Mouse (Mus musculus) stomach, embryonic 15.5 days (tissue): ENCODE measurements around the gene Adgra1. TPM values are rescaled to one million over a fixed set of nuclear protein-coding genes. Genes with fewer than 3 reads are reported as not detected.
A peak's percentile ranks its signal among the peaks of the same experiment; 100 is the strongest.

Source experiments
- ATAC-seq: fragments of 200-750 bp; cut with Nextera tagmentation; 2 replicates; pipeline ENCODE4 v1.8.0; 2017; ENCODE audit warnings: low read depth, moderate number of reproducible peaks, moderate TSS enrichment; ENCODE audit not compliant: insufficient read depth, low FRiP score
- H3K27ac ChIP-seq: fragments of 300-500 bp; sonication (generic); 2 replicates; pipeline ENCODE4 v1.5.1; 2015; ENCODE audit warnings: mild to moderate bottlenecking, inconsistent platforms
- H3K27me3 ChIP-seq: fragments of 300-500 bp; sonication (generic); replicated peaks from 2 replicates; pipeline ENCODE4 v1.6.1; 2015; ENCODE audit warnings: inconsistent platforms
- H3K36me3 ChIP-seq: fragments of 300-500 bp; sonication (generic); 2 replicates; pipeline ENCODE4 v1.6.1; 2015; ENCODE audit warnings: inconsistent platforms
- H3K4me1 ChIP-seq: fragments of 300-500 bp; sonication (generic); 2 replicates; pipeline ENCODE4 v1.6.1; 2015; ENCODE audit warnings: inconsistent platforms
- H3K4me2 ChIP-seq: fragments of 300-500 bp; sonication (generic); 2 replicates; pipeline ENCODE4 v1.6.1; 2015; ENCODE audit warnings: mild to moderate bottlenecking, inconsistent platforms
- H3K4me3 ChIP-seq: fragments of 300-500 bp; sonication (generic); replicated peaks from 2 replicates; pipeline ENCODE4 v1.5.1; 2015; ENCODE audit warnings: inconsistent platforms
- H3K9ac ChIP-seq: fragments of 300-500 bp; sonication (generic); 2 replicates; pipeline ENCODE4 v1.6.1; 2015; ENCODE audit warnings: inconsistent platforms
- H3K9me3 ChIP-seq: fragments of 300-500 bp; sonication (generic); 2 replicates; pipeline ENCODE4 v1.6.1; 2016; ENCODE audit warnings: inconsistent platforms
- WGBS: fragments of 180-500 bp; shearing (Covaris S2); methylation state at CpG from one replicate; pipeline ENCODE4 v1.1.7; 2015; 5-methylcytosine and 5-hydroxymethylcytosine counted together
- polyA plus RNA-seq: library from polyadenylated mRNA; unstranded; fragments of >200 nt; fragmentation: Nextera tagmentation; extraction: Ambion mirVana; gene quantifications from 2 replicates; pipeline ENCODE4 v1.2.1, GENCODE M21; 2015

The Adgra1 gene
- polyA plus RNA-seq, 1 experiment from 2014 or later, result 0.64 TPM

DNA sequence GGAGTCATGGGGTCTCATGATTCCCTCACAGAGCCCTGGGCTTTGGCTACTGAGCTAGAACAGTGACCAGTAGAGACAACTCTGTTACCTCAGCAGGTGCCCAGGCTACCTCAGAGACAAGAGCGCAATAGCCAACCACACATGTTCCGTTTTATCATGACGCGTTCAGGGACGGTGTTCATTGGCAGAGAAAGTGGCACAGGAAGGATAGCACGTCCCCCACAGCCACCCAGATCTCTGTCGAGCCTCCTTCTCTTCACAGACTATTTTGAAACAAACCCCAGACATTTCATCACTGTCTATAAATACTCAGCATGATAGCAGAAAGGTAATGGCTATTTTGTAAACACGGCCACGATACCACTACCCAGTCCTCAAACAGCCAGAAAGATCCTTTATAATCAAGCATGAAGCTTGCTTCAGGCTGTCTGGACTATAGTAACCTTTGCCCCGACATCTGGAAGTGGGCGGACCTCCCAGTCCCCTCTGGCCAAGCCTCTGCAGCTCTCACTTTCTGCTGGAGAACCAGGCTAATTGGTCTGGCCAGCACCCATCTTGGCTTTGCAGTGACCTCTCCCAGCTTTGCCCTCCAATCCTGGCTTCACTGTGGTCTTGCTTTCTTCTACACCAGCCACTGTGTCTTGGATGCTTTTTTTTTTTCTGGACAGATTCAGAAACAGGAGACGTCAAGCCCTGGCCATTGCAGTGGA lies 11.5 kb upstream of the Adgra1 start:
- Histone ChIP-seq H3K27me3 (no peaks in the 10 kb centered on the region; the same call in 1 of the 2 replicates), H3K9ac (no peak overlapping the region), H3K27ac (no peak overlapping the region), H3K4me3 (no peak overlapping the region), H3K4me2 (no peak overlapping the region), H3K4me1 (no peaks in the 10 kb centered on the region), H3K36me3 (no peaks in the 10 kb centered on the region), H3K9me3 (no peaks in the 10 kb centered on the region)
- WGBS, result 62% methylated on average over 12 of the region's 12 CpGs
- ATAC-seq, result no peak

DNA sequence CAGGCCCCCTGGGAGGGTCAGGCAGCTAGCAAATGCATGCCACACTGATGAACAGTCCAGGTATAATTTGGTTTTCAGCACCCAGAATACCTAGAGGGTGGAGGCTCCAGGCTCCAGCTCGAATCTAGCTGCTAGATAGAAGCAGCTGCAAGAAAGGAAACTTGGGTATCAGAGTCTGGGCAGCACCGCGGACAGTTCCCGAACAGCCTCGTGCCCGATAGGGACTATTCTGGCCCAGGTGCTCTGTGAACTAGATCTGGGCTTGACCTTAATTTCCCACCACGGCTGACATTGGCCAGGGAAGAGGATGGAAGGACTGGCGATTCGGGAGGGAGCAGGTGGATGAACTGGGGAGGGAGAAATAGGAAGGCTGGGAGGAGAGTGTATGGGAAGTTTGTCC lies 6.3 kb upstream of the Adgra1 start:
- no peaks in the 10 kb centered on the region for H3K9me3 ChIP-seq
- no peaks in the 10 kb centered on the region for H3K4me1 ChIP-seq
- peaks cover 5% of the 10 kb centered on the region; the same call in 1 of the 2 replicates for H3K27me3 ChIP-seq
- 6% methylated on average over 9 of the region's 9 CpGs for WGBS
- no peak for ATAC-seq
- no peak overlapping the region for H3K9ac ChIP-seq
- H3K27ac ChIP-seq, result no peak overlapping the region
- H3K4me2 ChIP-seq, result no peak overlapping the region
- no peak overlapping the region for H3K4me3 ChIP-seq
- H3K36me3 ChIP-seq, result no peaks in the 10 kb centered on the region

DNA sequence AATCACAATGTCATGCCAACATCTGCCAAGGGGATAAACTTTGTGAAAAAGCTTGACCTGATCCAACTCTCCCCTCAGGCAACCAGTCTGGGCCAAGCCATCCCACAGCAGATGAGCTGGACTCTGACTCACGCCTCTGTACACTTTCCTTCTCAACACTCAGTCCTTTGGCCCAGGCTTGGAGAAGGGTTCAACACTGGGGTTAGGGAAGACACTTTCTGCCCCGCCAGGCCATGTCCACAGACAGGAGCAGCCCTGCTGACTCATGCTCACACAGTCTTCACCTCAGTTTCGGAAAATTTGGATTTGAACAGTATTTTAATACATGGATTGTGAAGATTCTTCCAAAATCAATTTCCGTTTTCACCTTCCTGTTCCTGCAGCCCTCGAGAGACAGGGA lies 442 bp upstream of the Adgra1 start:
- ATAC-seq, result no peak
- no peaks in the 10 kb centered on the region for H3K36me3 ChIP-seq
- H3K4me2 ChIP-seq, result peak overlapping the region; percentile 42; the same call in 1 of the 2 replicates
- no peak overlapping the region for H3K9ac ChIP-seq
- H3K9me3 ChIP-seq, result no peaks in the 10 kb centered on the region
- H3K4me3 ChIP-seq, result no peak overlapping the region
- 35% methylated on average over 5 of the region's 5 CpGs for WGBS
- H3K27me3 ChIP-seq, result peaks cover 22% of the 10 kb centered on the region
- H3K27ac ChIP-seq, result no peak overlapping the region
- H3K4me1 ChIP-seq, result no peaks in the 10 kb centered on the region

DNA sequence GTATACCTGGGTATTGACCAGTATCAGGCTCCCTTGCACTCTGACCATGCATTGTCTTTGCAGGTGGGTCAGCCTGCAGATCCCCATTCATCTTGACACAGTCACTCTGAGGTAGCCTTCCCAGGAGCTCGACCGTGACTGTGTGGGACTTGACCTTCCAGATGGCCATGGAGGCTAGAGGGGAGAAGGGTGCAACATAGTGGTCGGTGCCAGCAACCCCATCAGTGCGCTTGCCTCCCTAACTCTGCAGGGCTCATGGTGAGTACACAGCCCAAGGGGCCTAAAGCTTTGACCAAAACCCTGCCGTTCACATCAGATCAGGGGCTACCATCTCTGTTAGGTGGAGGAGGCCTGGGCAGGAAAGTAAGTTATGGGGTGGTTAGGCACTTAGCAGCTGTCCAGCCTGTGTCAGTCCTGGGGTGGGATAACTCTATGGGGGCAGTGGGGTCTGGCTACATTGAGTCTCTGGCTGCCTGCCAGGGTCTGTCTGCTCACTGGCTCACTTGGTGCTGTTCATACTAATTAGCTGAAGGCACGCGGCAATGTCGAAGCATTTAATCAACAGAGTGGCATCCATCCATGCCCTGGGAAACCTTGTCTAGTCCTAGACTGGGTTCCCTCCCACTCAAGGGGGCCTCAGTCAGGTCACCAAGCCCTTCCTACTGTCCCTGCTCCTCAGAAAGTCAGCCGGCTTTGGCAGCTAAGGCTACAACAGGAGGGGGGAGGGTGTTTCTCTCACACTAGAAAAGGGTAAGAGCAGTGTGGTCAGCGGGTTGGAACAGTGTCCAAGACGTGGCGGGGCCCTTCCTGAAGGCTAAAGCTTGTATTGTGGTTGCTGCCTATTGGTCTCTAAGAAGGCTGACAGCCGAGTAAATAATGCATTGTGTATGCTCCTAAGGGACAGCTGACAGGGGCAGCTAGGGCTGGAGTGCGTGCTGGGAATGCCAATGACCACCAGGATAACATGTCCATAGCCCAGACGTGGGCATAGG lies 1.5 kb downstream of the Adgra1 start:
- Histone ChIP-seq H3K9me3 (no peaks in the 10 kb centered on the region), H3K27me3 (peaks cover 22% of the 10 kb centered on the region), H3K9ac (no peak overlapping the region), H3K4me1 (no peaks in the 10 kb centered on the region), H3K4me3 (no peak overlapping the region), H3K4me2 (no peak overlapping the region), H3K27ac (no peak overlapping the region), H3K36me3 (no peaks in the 10 kb centered on the region)
- no peak for ATAC-seq
- WGBS, result 62% methylated on average over 15 of the region's 15 CpGs

DNA sequence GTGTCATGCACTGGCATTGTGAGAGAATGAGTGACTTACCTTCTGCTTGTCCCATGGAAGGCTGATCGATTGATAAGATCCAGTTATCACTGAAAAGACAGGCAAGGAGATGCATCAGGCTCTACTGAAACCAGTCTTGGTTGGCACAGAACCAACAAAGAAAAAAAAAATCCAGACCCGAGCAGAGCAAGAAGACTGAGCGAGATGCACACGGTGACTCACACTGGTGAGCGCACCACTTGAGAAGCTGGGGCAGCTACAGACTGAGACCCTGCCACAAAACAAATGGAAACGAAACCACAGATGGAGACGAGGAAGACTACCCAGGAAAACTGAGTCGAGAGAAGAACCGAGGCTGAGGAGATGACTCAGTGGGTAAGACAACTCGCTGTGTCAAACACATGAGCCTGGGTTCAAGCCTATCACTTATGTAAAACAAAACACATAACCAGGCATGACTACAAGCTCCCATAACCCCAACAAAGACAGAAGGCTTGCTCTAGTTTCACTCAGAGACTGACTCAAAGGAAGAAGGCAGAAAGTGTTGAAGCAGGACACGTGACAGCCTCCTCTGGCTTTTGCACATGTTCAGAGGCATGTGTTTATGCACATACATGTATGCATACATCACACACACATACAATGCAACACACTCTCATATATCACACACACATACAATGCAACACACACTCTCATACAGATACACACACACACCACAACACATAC lies 6.6 kb downstream of the Adgra1 start:
- no peaks in the 10 kb centered on the region for H3K4me1 ChIP-seq
- WGBS, result 79% methylated on average over 11 of the region's 11 CpGs
- H3K9me3 ChIP-seq, result no peaks in the 10 kb centered on the region
- H3K27ac ChIP-seq, result no peak overlapping the region
- no peaks in the 10 kb centered on the region for H3K36me3 ChIP-seq
- no peak overlapping the region for H3K4me2 ChIP-seq
- H3K9ac ChIP-seq, result no peak overlapping the region
- ATAC-seq, result no peak
- no peak overlapping the region for H3K4me3 ChIP-seq
- 0 out of 2 replicates have a peak, but pooled peaks cover 3% of the 10 kb centered on the region for H3K27me3 ChIP-seq

DNA sequence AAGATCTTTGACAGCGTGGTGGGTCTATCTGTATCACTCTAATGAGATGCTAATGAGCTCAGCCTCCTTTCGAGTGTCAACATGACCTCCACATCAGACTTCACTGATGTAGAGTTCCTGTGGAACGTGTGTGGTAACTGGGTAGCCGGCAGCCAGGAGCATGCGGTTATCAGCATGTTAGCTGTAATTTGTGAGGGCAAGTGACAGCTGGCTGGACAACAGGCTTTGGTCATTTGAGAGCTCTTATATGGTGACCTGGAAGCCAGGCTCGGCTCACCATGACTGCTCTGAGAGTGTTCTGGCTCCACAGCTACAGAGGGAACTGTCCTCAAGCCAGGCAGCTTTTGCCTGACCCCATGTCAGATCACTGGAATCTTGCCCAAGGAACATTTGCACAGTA lies 8.4 kb downstream of the Adgra1 start:
- 66% methylated on average over 6 of the region's 6 CpGs for WGBS
- Histone ChIP-seq H3K27ac (no peak overlapping the region), H3K36me3 (no peaks in the 10 kb centered on the region), H3K4me2 (no peak overlapping the region), H3K4me3 (no peak overlapping the region), H3K9ac (no peak overlapping the region), H3K4me1 (no peaks in the 10 kb centered on the region), H3K27me3 (no peaks in the 10 kb centered on the region), H3K9me3 (no peaks in the 10 kb centered on the region)
- ATAC-seq, result no peak

DNA sequence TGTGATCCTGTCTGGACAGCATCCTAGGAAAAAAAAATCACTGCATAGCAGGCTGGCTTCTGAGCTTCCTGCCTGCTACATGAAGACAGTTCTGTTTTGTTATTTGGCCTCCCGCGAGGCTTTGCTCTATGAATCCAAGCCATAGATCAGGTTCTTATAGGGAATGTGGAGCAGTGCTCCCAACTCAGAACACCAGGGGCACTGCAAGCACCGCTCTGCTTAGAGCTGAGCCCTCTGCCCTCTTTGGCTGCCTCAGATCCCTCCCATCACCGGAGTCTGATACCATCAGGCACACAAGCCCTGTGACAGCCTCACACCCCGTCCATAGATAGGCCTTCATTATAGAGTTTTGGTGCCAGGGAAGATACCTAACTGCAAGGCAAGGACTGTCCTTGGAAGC lies 9.2 kb downstream of the Adgra1 start:
- no peaks in the 10 kb centered on the region for H3K36me3 ChIP-seq
- no peaks in the 10 kb centered on the region for H3K27me3 ChIP-seq
- H3K4me2 ChIP-seq, result no peak overlapping the region
- no peak overlapping the region for H3K9ac ChIP-seq
- H3K27ac ChIP-seq, result no peak overlapping the region
- ATAC-seq, result no peak
- WGBS, result 46% methylated on average over 5 of the region's 5 CpGs
- no peaks in the 10 kb centered on the region for H3K9me3 ChIP-seq
- no peaks in the 10 kb centered on the region for H3K4me1 ChIP-seq
- no peak overlapping the region for H3K4me3 ChIP-seq

DNA sequence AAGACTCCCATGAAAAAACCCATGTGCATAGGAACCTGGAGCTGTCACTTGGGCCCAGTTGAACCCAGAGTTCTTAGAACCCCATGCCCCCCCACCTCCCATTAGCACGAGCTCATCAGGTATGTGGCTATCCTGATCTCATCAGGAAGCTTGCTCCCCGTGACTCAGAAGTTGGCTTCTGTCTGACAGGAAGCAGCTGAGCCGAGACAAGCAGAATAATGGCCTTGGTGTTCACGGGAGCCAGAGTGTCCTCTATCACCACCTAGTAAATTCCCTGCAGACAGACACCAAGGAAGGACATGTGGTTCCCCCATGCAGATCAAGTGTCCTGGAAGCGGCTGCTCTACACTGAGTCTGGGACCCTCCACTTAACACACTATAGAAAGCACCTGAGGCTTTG lies 9.8 kb downstream of the Adgra1 start:
- Histone ChIP-seq H3K4me3 (no peak overlapping the region), H3K36me3 (no peaks in the 10 kb centered on the region), H3K27ac (no peak overlapping the region), H3K4me2 (no peak overlapping the region), H3K9ac (no peak overlapping the region), H3K9me3 (no peaks in the 10 kb centered on the region), H3K27me3 (no peaks in the 10 kb centered on the region), H3K4me1 (no peaks in the 10 kb centered on the region)
- 33% methylated on average over 5 of the region's 5 CpGs for WGBS
- no peak for ATAC-seq

DNA sequence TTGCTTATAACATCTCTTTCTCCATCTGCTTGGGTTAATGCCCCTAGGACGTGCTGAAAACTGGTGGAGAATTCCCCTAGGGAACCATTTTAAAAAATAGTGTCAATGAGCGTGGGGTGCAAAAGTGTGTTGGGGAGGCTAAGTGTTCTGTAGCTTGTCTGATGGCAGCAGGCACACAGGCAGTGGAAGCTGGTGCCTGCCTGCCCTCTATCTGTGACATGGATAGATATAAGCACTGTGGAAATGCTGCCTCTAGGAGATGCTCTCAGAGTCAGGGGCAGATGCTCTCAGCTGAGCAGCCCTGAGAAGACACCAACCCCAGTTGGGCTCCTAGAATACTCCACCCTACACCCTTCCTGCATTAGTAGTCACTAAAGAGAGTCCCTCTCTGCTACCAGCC lies 11.1 kb downstream of the Adgra1 start:
- no peaks in the 10 kb centered on the region for H3K27me3 ChIP-seq
- H3K4me1 ChIP-seq, result no peaks in the 10 kb centered on the region
- no peak overlapping the region for H3K4me3 ChIP-seq
- H3K4me2 ChIP-seq, result no peak overlapping the region
- H3K27ac ChIP-seq, result no peak overlapping the region
- no peak overlapping the region for H3K9ac ChIP-seq
- no peak for ATAC-seq
- no peaks in the 10 kb centered on the region for H3K9me3 ChIP-seq
- no peaks in the 10 kb centered on the region for H3K36me3 ChIP-seq
- WGBS, result 80% methylated on average over 2 of the region's 2 CpGs

DNA sequence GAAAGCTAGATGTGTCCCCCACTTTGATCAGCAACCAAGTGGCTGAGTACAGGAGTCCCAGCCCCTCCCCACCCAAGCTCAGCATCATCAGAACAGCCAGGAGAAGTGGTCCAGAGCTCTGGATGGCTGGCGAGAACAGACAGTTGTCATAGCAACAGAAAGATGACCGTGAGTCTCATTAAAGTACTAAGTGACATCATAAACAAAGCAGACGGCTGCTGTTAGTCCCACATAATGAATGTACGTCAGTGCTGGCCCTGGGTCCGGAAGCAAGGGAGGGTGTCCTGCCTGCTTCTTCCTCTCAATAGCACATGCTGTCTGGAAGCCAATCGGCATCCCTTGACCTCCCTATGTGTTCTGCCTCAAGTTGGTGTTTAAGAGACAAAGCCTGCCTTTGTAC lies 16.2 kb downstream of the Adgra1 start:
- ATAC-seq, result no peak; the same call in 1 of the 2 replicates
- Histone ChIP-seq H3K4me2 (no peak overlapping the region), H3K4me1 (no peaks in the 10 kb centered on the region), H3K4me3 (no peak overlapping the region), H3K9ac (no peak overlapping the region), H3K27me3 (no peaks in the 10 kb centered on the region), H3K36me3 (no peaks in the 10 kb centered on the region), H3K27ac (no peak overlapping the region), H3K9me3 (no peaks in the 10 kb centered on the region)
- WGBS, result 24% methylated on average over 6 of the region's 6 CpGs

DNA sequence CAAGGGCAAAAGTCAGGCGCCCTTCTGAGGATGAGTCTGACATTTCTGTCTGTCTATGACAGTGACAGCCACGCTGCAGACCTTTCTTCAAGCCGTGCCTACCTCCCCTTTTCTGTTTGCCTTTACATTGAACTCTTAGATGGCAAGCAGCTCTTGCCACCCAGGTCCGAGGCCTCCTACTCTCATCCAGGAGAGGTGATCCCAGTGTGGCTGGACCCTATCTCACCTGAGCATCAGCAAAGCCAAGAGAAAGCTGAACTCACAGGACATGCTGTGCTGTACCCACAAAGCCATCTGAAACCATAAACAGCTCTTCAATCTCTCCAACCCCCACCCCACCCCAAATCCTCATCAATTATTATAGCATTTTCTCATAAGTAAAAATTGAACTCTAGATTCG lies 16.7 kb downstream of the Adgra1 start:
- Histone ChIP-seq H3K27me3 (no peaks in the 10 kb centered on the region), H3K9me3 (no peaks in the 10 kb centered on the region), H3K36me3 (no peaks in the 10 kb centered on the region), H3K4me3 (no peak overlapping the region), H3K4me1 (no peaks in the 10 kb centered on the region), H3K27ac (no peak overlapping the region), H3K4me2 (no peak overlapping the region), H3K9ac (no peak overlapping the region)
- no peak for ATAC-seq
- 62% methylated on average over 5 of the region's 5 CpGs for WGBS

DNA sequence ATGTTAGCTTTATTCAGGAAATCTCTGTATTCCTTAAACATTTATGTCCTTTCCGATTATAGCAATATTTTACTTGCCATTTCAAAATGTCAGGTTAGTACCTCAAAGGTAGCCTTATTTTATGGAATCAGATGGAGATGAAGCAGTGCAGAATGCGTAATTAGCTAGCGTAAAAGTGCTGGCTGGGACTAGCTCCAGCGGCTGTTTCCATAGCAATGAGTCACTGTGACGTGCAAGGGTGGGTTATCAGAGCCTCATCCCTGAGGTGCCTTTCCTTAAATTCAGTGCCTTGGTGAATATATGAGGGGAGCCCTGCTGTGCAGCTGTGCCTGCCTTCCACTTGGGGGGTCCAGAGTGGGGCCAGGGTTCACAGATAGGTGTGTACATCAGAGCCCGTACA lies 17.1 kb downstream of the Adgra1 start:
- Histone ChIP-seq H3K4me3 (no peak overlapping the region), H3K27ac (no peak overlapping the region), H3K9me3 (no peaks in the 10 kb centered on the region), H3K4me1 (no peaks in the 10 kb centered on the region), H3K36me3 (no peaks in the 10 kb centered on the region), H3K4me2 (no peak overlapping the region), H3K9ac (no peak overlapping the region), H3K27me3 (no peaks in the 10 kb centered on the region)
- 53% methylated on average over 6 of the region's 6 CpGs for WGBS
- no peak for ATAC-seq
